ENCODE assay signal across 11 mouse cellular contexts in the genomic region with DNA sequence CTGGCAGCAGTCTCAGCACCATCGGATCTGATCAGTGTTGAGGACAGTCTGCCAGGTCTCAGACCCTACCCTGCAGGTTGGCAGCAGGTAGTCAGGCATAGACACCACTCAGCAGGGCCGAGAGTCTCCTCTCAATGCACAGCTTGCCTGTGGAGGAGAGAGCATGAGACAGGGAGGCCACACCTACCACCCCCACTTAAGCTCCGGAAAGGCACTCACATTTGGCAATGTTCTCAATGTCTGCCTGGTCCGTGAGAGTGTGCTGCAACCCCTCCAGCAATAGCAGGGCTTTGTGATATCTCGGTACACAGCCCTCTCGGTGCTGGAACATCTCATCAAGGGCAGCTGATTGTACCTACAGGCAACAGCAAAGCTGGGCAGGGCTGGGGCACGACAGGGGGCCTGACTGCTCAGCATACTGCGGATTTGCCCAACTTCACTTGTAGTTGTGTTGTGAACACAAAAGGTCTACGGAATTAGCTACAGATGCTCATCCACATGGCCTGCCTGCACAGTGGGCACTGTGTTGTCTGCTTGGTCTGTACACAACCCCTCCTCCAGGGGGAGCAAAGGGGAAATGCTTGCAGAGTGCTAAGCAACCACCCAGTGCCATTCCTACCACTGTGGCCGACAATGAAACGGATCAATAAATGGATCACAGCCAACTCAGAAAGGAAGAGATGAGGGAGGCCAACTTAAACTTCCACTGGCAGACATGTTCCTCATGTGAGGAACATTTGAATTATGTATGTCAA. TPM values are rescaled to one million over a fixed set of nuclear protein-coding genes. Genes with fewer than 3 reads are reported as not detected.
A peak's percentile ranks its signal among the peaks of the same experiment; 100 is the strongest.
DNase-seq lines count a peak whose midpoint lies in the region; ATAC-seq and TF ChIP-seq lines count a peak whose summit lies in the region.
"Had no signal": no experiment of that assay in that cellular context is flagged by ENCODE, and none has a peak within 500 bp of the region (broad histone marks: within the 10 kb centered on the region; RNA-seq: fewer than 3 reads in every experiment).

No protein-coding gene starts in this region.

- TF ChIP-seq CTCF in kidney, postnatal 0 days (IDR thresholded peaks at IDR 0.05; ENCODE audit: low read depth) = peak; percentile 37; the same call in 1 of the 2 replicates
- peak; percentile 24 for TF ChIP-seq CTCF in E14TG2a.4 (conservative IDR thresholded peaks at IDR 0.05; ENCODE audit: low read length)

- H3K9ac ChIP-seq in kidney, postnatal 0 days (ENCODE audit: low read depth, low read length) = no peak overlapping the region
- no peak overlapping the region for H3K9ac ChIP-seq in kidney, embryonic 15.5 days
- no peak overlapping the region for H3K9ac ChIP-seq in midbrain, embryonic 16.5 days (ENCODE audit: low read depth, low read length)
- H3K9ac ChIP-seq: lung, embryonic 15.5 days had no signal

- no peak for DNase-seq in kidney, postnatal 0 days (ENCODE audit: low spot score)
- DNase-seq in 3T3-L1 (ENCODE audit: low read depth, low spot score) = peak; percentile 41
- peak; percentile 36 to 45 for DNase-seq in cerebellum, postnatal 36 days
- DNase-seq in gastrocnemius, postnatal 14 days = no peak
- no peak for DNase-seq in urinary bladder, adult 18-20 months (ENCODE audit: low spot score in 2 of 2)
- DNase-seq: adrenal gland, adult 2 months; kidney, adult 9 months had no signal

- H3K36me3 ChIP-seq in kidney, postnatal 0 days (ENCODE audit: insufficient read depth, low read length) = peaks cover 54% of the 10 kb centered on the region
- H3K36me3 ChIP-seq in kidney, embryonic 15.5 days = peaks cover 66% of the 10 kb centered on the region
- peaks cover 75% of the 10 kb centered on the region for H3K36me3 ChIP-seq in E14TG2a.4 (ENCODE audit: insufficient read depth, low read length)
- H3K36me3 ChIP-seq in midbrain, embryonic 16.5 days (ENCODE audit: control insufficient read depth, insufficient read depth, low read length) = peaks cover 40% of the 10 kb centered on the region

- WGBS in kidney, postnatal 0 days = 83% methylated on average over 11 of the region's 11 CpGs
- 85% methylated on average over 11 of the region's 11 CpGs for WGBS in kidney, embryonic 15.5 days
- 77% methylated on average over 11 of the region's 11 CpGs for WGBS in midbrain, embryonic 16.5 days

- H3K9me3 ChIP-seq in kidney, postnatal 0 days (replicated peaks; ENCODE audit: low read length) = no peaks in the 10 kb centered on the region
- H3K9me3 ChIP-seq in kidney, embryonic 15.5 days (replicated peaks) = no peaks in the 10 kb centered on the region
- no peaks in the 10 kb centered on the region for H3K9me3 ChIP-seq in E14TG2a.4 (ENCODE audit: low read length)
- no peaks in the 10 kb centered on the region for H3K9me3 ChIP-seq in midbrain, embryonic 16.5 days (replicated peaks; ENCODE audit: control insufficient read depth, low read length, poor library complexity, severe bottlenecking)
- H3K9me3 ChIP-seq: lung, embryonic 15.5 days had no signal

- no peak overlapping the region for H3K4me2 ChIP-seq in kidney, postnatal 0 days (ENCODE audit: low read length)
- no peak overlapping the region for H3K4me2 ChIP-seq in kidney, embryonic 15.5 days
- H3K4me2 ChIP-seq in midbrain, embryonic 16.5 days (ENCODE audit: low read length) = no peak overlapping the region
- H3K4me2 ChIP-seq: lung, embryonic 15.5 days had no signal

- H3K4me3 ChIP-seq in kidney, postnatal 0 days (replicated peaks; ENCODE audit: low read depth, low read length) = no peak overlapping the region
- H3K4me3 ChIP-seq in kidney, embryonic 15.5 days (replicated peaks) = no peak overlapping the region
- no peak overlapping the region for H3K4me3 ChIP-seq in E14TG2a.4 (replicated peaks; ENCODE audit: low read length)
- no peak overlapping the region for H3K4me3 ChIP-seq in midbrain, embryonic 16.5 days (ENCODE audit: low read depth, low read length)
- H3K4me3 ChIP-seq: lung, embryonic 15.5 days had no signal

- intact Hi-C loops in gastrocnemius, postnatal 14 days (cut with DNase I; ENCODE audit: low total_unique reads) = no loop called here

- no peaks in the 10 kb centered on the region for H3K27me3 ChIP-seq in kidney, postnatal 0 days (ENCODE audit: insufficient read depth, low read length)
- no peaks in the 10 kb centered on the region for H3K27me3 ChIP-seq in kidney, embryonic 15.5 days
- no peaks in the 10 kb centered on the region for H3K27me3 ChIP-seq in E14TG2a.4 (ENCODE audit: insufficient read depth, low read length)
- H3K27me3 ChIP-seq in midbrain, embryonic 16.5 days (ENCODE audit: control insufficient read depth, insufficient read depth, low read depth, low read length) = no peaks in the 10 kb centered on the region
- H3K27me3 ChIP-seq: lung, embryonic 15.5 days had no signal

- no peaks in the 10 kb centered on the region for H3K4me1 ChIP-seq in kidney, postnatal 0 days (replicated peaks; ENCODE audit: insufficient read depth, low read length)
- H3K4me1 ChIP-seq in kidney, embryonic 15.5 days = no peaks in the 10 kb centered on the region
- H3K4me1 ChIP-seq in E14TG2a.4 (replicated peaks; ENCODE audit: low read depth, low read length) = peaks cover 92% of the 10 kb centered on the region
- H3K4me1 ChIP-seq in midbrain, embryonic 16.5 days (ENCODE audit: control insufficient read depth, insufficient read depth, low read length) = no peaks in the 10 kb centered on the region
- H3K4me1 ChIP-seq: lung, embryonic 15.5 days had no signal

- H3K27ac ChIP-seq in kidney, postnatal 0 days = no peak overlapping the region
- H3K27ac ChIP-seq in kidney, embryonic 15.5 days = no peak overlapping the region
- no peak overlapping the region for H3K27ac ChIP-seq in midbrain, embryonic 16.5 days (ENCODE audit: low read length)
- H3K27ac ChIP-seq: lung, embryonic 15.5 days had no signal

- ATAC-seq in kidney, postnatal 0 days (replicated peaks; ENCODE audit: low FRiP score, low read depth) = no peak
- no peak for ATAC-seq in kidney, embryonic 15.5 days (replicated peaks; ENCODE audit: low FRiP score)
- no peak for ATAC-seq in midbrain, embryonic 16.5 days

RNA-seq across cellular contexts. Expression of a gene that starts 5.8 kb away (rescaled TPM):
- 34.3 and 36.9 TPM in 2 replicates for polyA plus RNA-seq in kidney, postnatal 0 days (2015; fragmentation: Nextera tagmentation; extraction: Ambion mirVana)
- polyA plus RNA-seq in kidney, embryonic 15.5 days (2015; fragmentation: Nextera tagmentation; extraction: Ambion mirVana) = 41.6 and 42.8 TPM in 2 replicates
- 10 to 100 TPM; 12.1 to 15.6 TPM for total RNA-seq in gastrocnemius, postnatal 14 days (2021)
- polyA plus RNA-seq in midbrain, embryonic 16.5 days (2015; fragmentation: Nextera tagmentation; extraction: Ambion mirVana) = 18.2 and 18.6 TPM in 2 replicates

RNA-seq across cellular contexts. Expression of a gene that starts 15.7 kb away (rescaled TPM):
- polyA plus RNA-seq in kidney, postnatal 0 days (2015; fragmentation: Nextera tagmentation; extraction: Ambion mirVana) = 21.6 and 31.7 TPM in 2 replicates
- polyA plus RNA-seq in kidney, embryonic 15.5 days (2015; fragmentation: Nextera tagmentation; extraction: Ambion mirVana) = 45.0 and 47.5 TPM in 2 replicates
- total RNA-seq in gastrocnemius, postnatal 14 days (2021) = 10 to 100 TPM; 29.4 to 34.3 TPM
- 51.6 and 52.6 TPM in 2 replicates for polyA plus RNA-seq in midbrain, embryonic 16.5 days (2015; fragmentation: Nextera tagmentation; extraction: Ambion mirVana)

RNA-seq across cellular contexts. Expression of a gene that starts 23.6 kb away (rescaled TPM):
- polyA plus RNA-seq in kidney, postnatal 0 days (2015; fragmentation: Nextera tagmentation; extraction: Ambion mirVana) = 11.4 and 12.2 TPM in 2 replicates
- 16.2 and 19.3 TPM in 2 replicates for polyA plus RNA-seq in kidney, embryonic 15.5 days (2015; fragmentation: Nextera tagmentation; extraction: Ambion mirVana)
- 10 to 100 TPM; 26.0 to 37.2 TPM for total RNA-seq in gastrocnemius, postnatal 14 days (2021)
- 29.9 and 31.5 TPM in 2 replicates for polyA plus RNA-seq in midbrain, embryonic 16.5 days (2015; fragmentation: Nextera tagmentation; extraction: Ambion mirVana)

RNA-seq across cellular contexts. Expression of a gene that starts 53.3 kb away (rescaled TPM):
- polyA plus RNA-seq in kidney, postnatal 0 days (2015; fragmentation: Nextera tagmentation; extraction: Ambion mirVana) = 51.3 and 52.2 TPM in 2 replicates
- polyA plus RNA-seq in kidney, embryonic 15.5 days (2015; fragmentation: Nextera tagmentation; extraction: Ambion mirVana) = 31.5 and 35.8 TPM in 2 replicates
- 10 to 100 TPM; 10.1 to 10.5 TPM for total RNA-seq in gastrocnemius, postnatal 14 days (2021)
- polyA plus RNA-seq in midbrain, embryonic 16.5 days (2015; fragmentation: Nextera tagmentation; extraction: Ambion mirVana) = 7.7 and 8.7 TPM in 2 replicates

RNA-seq across cellular contexts. Expression of a gene that starts 53.5 kb away (rescaled TPM):
- polyA plus RNA-seq in kidney, postnatal 0 days (2015; fragmentation: Nextera tagmentation; extraction: Ambion mirVana) = 12.9 and 14.3 TPM in 2 replicates
- 36.3 and 36.8 TPM in 2 replicates for polyA plus RNA-seq in kidney, embryonic 15.5 days (2015; fragmentation: Nextera tagmentation; extraction: Ambion mirVana)
- total RNA-seq in gastrocnemius, postnatal 14 days (2021) = 1 to 10 TPM; 2.1 to 2.4 TPM
- polyA plus RNA-seq in midbrain, embryonic 16.5 days (2015; fragmentation: Nextera tagmentation; extraction: Ambion mirVana) = 4.4 and 4.5 TPM in 2 replicates

Comparison
In these comparisons a context has a peak if more than half of its experiments do, and no peak if none do; other contexts are left out.
1. DNase-seq: peak in 3T3-L1 (single experiment) and cerebellum, postnatal 36 days (2 of 2); none in kidney, postnatal 0 days (single experiment), gastrocnemius, postnatal 14 days (single experiment) and urinary bladder, adult 18-20 months (0 of 2).